Mouse (Mus musculus): Measurements from ENCODE around the gene Rcan2. TPM values are rescaled to one million over a fixed set of nuclear protein-coding genes. Genes with fewer than 3 reads are reported as not detected.
A peak's percentile ranks its signal among the peaks of the same experiment; 100 is the strongest.

Gene Rcan2
- polyA plus RNA-seq (2015; fragmentation: Nextera tagmentation; extraction: Ambion mirVana) = 0.73 and 1.3 TPM in 2 replicates

- DNase-seq (ENCODE audit: low spot score) = peak; percentile 3
Observed at GRCm38 (mm10) chr17:43801077-43801476, at the start of gene Rcan2. Rcan2 (plus strand) TSS chr17:43801351.

- no peak for DNase-seq (ENCODE audit: low spot score)
Observed at GRCm38 (mm10) chr17:43752811-43753210, 48.3 kb upstream of the Rcan2 start.

GRCm38 (mm10) chr17:43754687-43755086 is 46.5 kb upstream of the Rcan2 start:
- DNase-seq (ENCODE audit: low spot score) = no peak

- DNase-seq (ENCODE audit: low spot score) = no peak
Observed at GRCm38 (mm10) chr17:43758607-43759259, 42.4 kb upstream of the Rcan2 start.

GRCm38 (mm10) chr17:43784531-43784930 is 16.6 kb upstream of the Rcan2 start:
- no peak for DNase-seq (ENCODE audit: low spot score)

- no peak for DNase-seq (ENCODE audit: low spot score)
Observed at GRCm38 (mm10) chr17:43788222-43788621, 12.9 kb upstream of the Rcan2 start.

- DNase-seq (ENCODE audit: low spot score) = no peak
Observed at GRCm38 (mm10) chr17:43789376-43789775, 11.8 kb upstream of the Rcan2 start.

GRCm38 (mm10) chr17:43791751-43792150 is 9.4 kb upstream of the Rcan2 start:
- no peak for DNase-seq (ENCODE audit: low spot score)

GRCm38 (mm10) chr17:43794731-43795280 is 6.3 kb upstream of the Rcan2 start:
- no peak for DNase-seq (ENCODE audit: low spot score)

- DNase-seq (ENCODE audit: low spot score) = no peak
Observed at GRCm38 (mm10) chr17:43801595-43802373, 633 bp downstream of the Rcan2 start.

GRCm38 (mm10) chr17:43802414-43802813 is 1.3 kb downstream of the Rcan2 start:
- no peak for DNase-seq (ENCODE audit: low spot score)

- DNase-seq (ENCODE audit: low spot score) = no peak
Observed at GRCm38 (mm10) chr17:43803111-43803510, 2.0 kb downstream of the Rcan2 start.

GRCm38 (mm10) chr17:43803764-43804163 is 2.6 kb downstream of the Rcan2 start:
- no peak for DNase-seq (ENCODE audit: low spot score)

- no peak for DNase-seq (ENCODE audit: low spot score)
Observed at GRCm38 (mm10) chr17:43806841-43807240, 5.7 kb downstream of the Rcan2 start.

- no peak for DNase-seq (ENCODE audit: low spot score)
Observed at GRCm38 (mm10) chr17:43811453-43811852, 10.3 kb downstream of the Rcan2 start.

- DNase-seq (ENCODE audit: low spot score) = no peak
Observed at GRCm38 (mm10) chr17:43815376-43815775, 14.2 kb downstream of the Rcan2 start.

GRCm38 (mm10) chr17:43816480-43816879 is 15.3 kb downstream of the Rcan2 start:
- DNase-seq (ENCODE audit: low spot score) = no peak

GRCm38 (mm10) chr17:43817171-43817570 is 16.0 kb downstream of the Rcan2 start:
- DNase-seq (ENCODE audit: low spot score) = no peak

GRCm38 (mm10) chr17:43818390-43818789 is 17.2 kb downstream of the Rcan2 start:
- no peak for DNase-seq (ENCODE audit: low spot score)

- no peak for DNase-seq (ENCODE audit: low spot score)
Observed at GRCm38 (mm10) chr17:43820904-43821303, 19.8 kb downstream of the Rcan2 start.

- DNase-seq (ENCODE audit: low spot score) = no peak
Observed at GRCm38 (mm10) chr17:43822207-43822606, 21.1 kb downstream of the Rcan2 start.

- no peak for DNase-seq (ENCODE audit: low spot score)
Observed at GRCm38 (mm10) chr17:43822630-43823029, 21.5 kb downstream of the Rcan2 start.
